Mouse (Mus musculus) brain, embryonic 14.5 days (tissue): ENCODE measurements at regions not wholly inside any gene's neighbourhood (a gene's known extent, or its start where the extent isn't known, plus 50 kb on each side); places are given as distances from the start of the nearest gene placed in this dataset.

Experiments used
- CTCF ChIP-seq: fragments of 200-500 bp; IDR thresholded peaks from 2 replicates; pipeline ENCODE4 v1.5.1; 2012; ENCODE audit warnings: inconsistent platforms, mild to moderate bottlenecking, moderate library complexity, borderline replicate concordance; ENCODE audit not compliant: insufficient read depth, insufficient read length; ENCODE audit errors: extremely low read depth
- POLR2A ChIP-seq: fragments of 200-500 bp; IDR thresholded peaks from 2 replicates; pipeline ENCODE4 v1.6.1; 2012; ENCODE audit warnings: mild to moderate bottlenecking, inconsistent platforms, borderline replicate concordance; ENCODE audit not compliant: poor library complexity, insufficient read depth, insufficient read length, severe bottlenecking; ENCODE audit errors: extremely low read depth

DNA sequence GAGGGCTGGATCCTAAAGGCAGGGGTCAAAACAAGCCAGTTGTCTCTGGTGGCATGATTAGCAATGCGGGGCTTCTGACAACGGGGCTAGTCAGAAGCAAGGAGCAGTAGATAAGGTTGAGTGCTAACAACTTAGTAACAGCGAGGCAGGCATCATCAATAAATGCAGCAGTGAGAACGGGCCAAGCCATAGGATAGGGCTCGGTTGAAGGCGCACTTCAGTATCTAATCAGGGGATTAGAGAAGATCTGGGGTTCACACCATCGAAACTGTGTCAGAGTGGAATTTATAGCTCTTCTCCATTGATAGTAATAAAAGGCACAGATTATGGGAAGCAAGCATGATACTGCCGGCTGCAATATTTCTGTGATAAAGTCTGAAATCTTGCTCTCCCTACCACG, 402.0 kb upstream of the Fam241a start:
- TF ChIP-seq POLR2A, result no peak
- no peak for TF ChIP-seq CTCF
